8 mouse cellular contexts compared by ENCODE assay signal in the genomic region with DNA sequence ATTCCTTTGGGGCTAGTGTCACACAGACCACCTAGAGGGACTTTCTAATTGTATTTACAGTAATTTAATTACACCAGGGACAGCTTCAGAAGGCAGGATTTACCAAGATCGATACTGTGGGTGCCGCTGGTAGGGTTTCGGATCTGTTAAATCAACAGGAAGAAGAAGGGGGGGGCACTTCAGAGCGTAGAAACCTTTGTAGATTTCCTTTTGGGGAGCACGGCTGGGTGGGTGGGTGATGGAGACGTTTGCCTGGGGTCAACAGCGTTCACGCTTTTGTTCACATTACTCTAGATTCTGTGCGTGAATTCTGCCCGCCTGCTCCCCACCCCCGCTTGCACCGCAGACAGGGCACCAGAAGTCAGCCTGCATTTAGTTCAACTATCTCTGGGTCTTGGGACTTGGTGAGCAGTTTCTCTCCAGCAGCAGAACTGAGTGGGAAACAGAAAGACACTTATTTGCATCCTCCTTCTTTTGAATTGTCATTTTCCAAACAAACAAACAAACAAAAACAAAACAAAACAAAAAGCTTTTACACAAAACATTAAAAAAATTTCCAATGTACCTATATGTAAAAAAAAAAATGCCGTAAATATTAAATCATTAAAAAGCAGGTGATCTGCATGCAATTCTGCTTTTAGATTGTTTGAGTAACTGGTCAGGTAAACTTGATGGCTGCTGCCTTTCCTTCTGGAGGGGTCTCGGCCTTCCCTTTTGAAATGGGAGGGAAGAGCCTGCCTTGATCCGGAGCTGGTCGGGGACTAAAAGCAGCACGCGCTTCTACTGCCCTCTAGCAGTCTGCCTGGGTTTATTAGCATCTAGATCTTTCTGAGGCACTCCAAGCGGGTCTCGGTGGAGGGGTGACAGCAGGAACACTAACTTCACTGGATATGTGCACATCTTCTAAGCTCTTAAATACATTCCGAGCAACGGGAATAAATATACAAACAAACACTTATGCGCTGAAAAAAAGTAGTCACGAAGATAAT. TPM values are rescaled to one million over a fixed set of nuclear protein-coding genes. Genes with fewer than 3 reads are reported as not detected.
DNase-seq lines count a peak whose midpoint lies in the region; ATAC-seq and TF ChIP-seq lines count a peak whose summit lies in the region.

No protein-coding gene starts in this region.

- peak; percentile 69; the same call in 1 of the 2 replicates for TF ChIP-seq CTCF in cerebellum, adult 2 months (IDR thresholded peaks at IDR 0.05; ENCODE audit: borderline replicate concordance, insufficient read depth, low read depth, low read length)

- no peak overlapping the region; the same call in 1 of the 2 replicates for H3K9ac ChIP-seq in forebrain, embryonic 16.5 days (replicated peaks; ENCODE audit: low read depth, low read length)
- 0 out of 2 replicates have a peak overlapping the region, but pooled peaks have one; percentile 32 for H3K9ac ChIP-seq in hindbrain, embryonic 12.5 days

- no peak overlapping the region for H3K4me3 ChIP-seq in cerebellum, adult 2 months (replicated peaks; ENCODE audit: insufficient read depth, low read depth, low read length)
- no peak overlapping the region for H3K4me3 ChIP-seq in forebrain, embryonic 16.5 days (replicated peaks; ENCODE audit: low read length)
- H3K4me3 ChIP-seq in hindbrain, embryonic 12.5 days: peak overlapping the region; percentile 10

- peak; percentile 34 for DNase-seq in ovary, postnatal 14 days (ENCODE audit: low spot score)
- no peak for DNase-seq in ovary, postnatal 10 days (ENCODE audit: low spot score)
- DNase-seq in cerebellum, adult 2 months: peak; percentile 35 to 38
- DNase-seq in layer of hippocampus, postnatal 25 days (ENCODE audit: extremely low spot score in 1 of 2, low spot score in 1 of 2): peak; percentile 19 to 48
- DNase-seq in lung, postnatal 4 days: peak; percentile 61 to 67
- peak; percentile 37 for DNase-seq in right cerebral cortex, postnatal 25 days

- WGBS in cerebellum, adult 2 months: 23% methylated on average over 24 of the region's 24 CpGs
- WGBS in forebrain, embryonic 16.5 days: 9% methylated on average over 24 of the region's 24 CpGs
- WGBS in hindbrain, embryonic 12.5 days: 9% methylated on average over 24 of the region's 24 CpGs

- no peaks in the 10 kb centered on the region for H3K4me1 ChIP-seq in cerebellum, adult 2 months (ENCODE audit: control insufficient read depth, insufficient read depth, low read length)
- H3K4me1 ChIP-seq in forebrain, embryonic 16.5 days (replicated peaks; ENCODE audit: control insufficient read depth, insufficient read depth, low read length): peaks cover 8% of the 10 kb centered on the region
- peaks cover 10% of the 10 kb centered on the region for H3K4me1 ChIP-seq in hindbrain, embryonic 12.5 days

- H3K4me2 ChIP-seq in forebrain, embryonic 16.5 days (ENCODE audit: low read length): peak overlapping the region; percentile 18
- peak overlapping the region; percentile 43 for H3K4me2 ChIP-seq in hindbrain, embryonic 12.5 days (replicated peaks)

- no peak for TF ChIP-seq POLR2A in cerebellum, adult 2 months (IDR thresholded peaks at IDR 0.05; ENCODE audit: borderline replicate concordance, insufficient read depth, low read length)

- no peaks in the 10 kb centered on the region for H3K27me3 ChIP-seq in cerebellum, adult 2 months (ENCODE audit: control insufficient read depth, insufficient read depth, low read length)
- 0 out of 2 replicates have a peak, but pooled peaks cover 7% of the 10 kb centered on the region for H3K27me3 ChIP-seq in forebrain, embryonic 16.5 days (replicated peaks; ENCODE audit: control insufficient read depth, insufficient read depth, low read length)
- H3K27me3 ChIP-seq in hindbrain, embryonic 12.5 days: peaks cover 36% of the 10 kb centered on the region

- no peak overlapping the region for H3K27ac ChIP-seq in cerebellum, adult 2 months (ENCODE audit: insufficient read depth, low read length)
- H3K27ac ChIP-seq in forebrain, embryonic 16.5 days (ENCODE audit: low read length): no peak overlapping the region
- 0 out of 2 replicates have a peak overlapping the region, but pooled peaks have one; percentile 25 for H3K27ac ChIP-seq in hindbrain, embryonic 12.5 days

- no peaks in the 10 kb centered on the region for H3K9me3 ChIP-seq in forebrain, embryonic 16.5 days (ENCODE audit: control insufficient read depth, low read length)
- H3K9me3 ChIP-seq in hindbrain, embryonic 12.5 days (replicated peaks): 0 out of 2 replicates have a peak, but pooled peaks cover 3% of the 10 kb centered on the region

- no peaks in the 10 kb centered on the region for H3K36me3 ChIP-seq in forebrain, embryonic 16.5 days (ENCODE audit: control insufficient read depth, insufficient read depth)
- H3K36me3 ChIP-seq in hindbrain, embryonic 12.5 days: no peaks in the 10 kb centered on the region

- ATAC-seq in forebrain, embryonic 16.5 days: peak; percentile 72
- ATAC-seq in hindbrain, embryonic 12.5 days (ENCODE audit: low FRiP score): peak; percentile 38; the same call in 1 of the 2 replicates

RNA-seq across cellular contexts. Expression of a gene that starts 57.3 kb away (rescaled TPM):
- polyA plus RNA-seq in cerebellum, adult 2 months (2012; rRNA removed): 0.82 and 0.87 TPM in 2 replicates
- 2.2 and 2.7 TPM in 2 replicates for polyA plus RNA-seq in forebrain, embryonic 16.5 days (2015; fragmentation: Nextera tagmentation; extraction: Ambion mirVana)
- polyA plus RNA-seq in hindbrain, embryonic 12.5 days (2016; fragmentation: Nextera tagmentation; extraction: Ambion mirVana): 1.2 and 1.9 TPM in 2 replicates
- total RNA-seq in layer of hippocampus, postnatal 25 days (2021): under 1 TPM; 0.77 to 0.86 TPM

RNA-seq across cellular contexts. Expression of a gene that starts 57.4 kb away (rescaled TPM):
- 14.0 and 14.2 TPM in 2 replicates for polyA plus RNA-seq in cerebellum, adult 2 months (2012; rRNA removed)
- polyA plus RNA-seq in forebrain, embryonic 16.5 days (2015; fragmentation: Nextera tagmentation; extraction: Ambion mirVana): 63.0 and 65.9 TPM in 2 replicates
- 75.0 and 87.3 TPM in 2 replicates for polyA plus RNA-seq in hindbrain, embryonic 12.5 days (2016; fragmentation: Nextera tagmentation; extraction: Ambion mirVana)
- total RNA-seq in layer of hippocampus, postnatal 25 days (2021): 10 to 100 TPM; 25.6 to 27.5 TPM
